Mouse (Mus musculus) activated CD4-positive, CD25-positive, alpha-beta regulatory T cell, adult 9 weeks (primary cell): ENCODE measurements around the gene Vkorc1. TPM values are rescaled to one million over a fixed set of nuclear protein-coding genes. Genes with fewer than 3 reads are reported as not detected.

ENCODE experiments used
- polyA plus RNA-seq: library from polyadenylated mRNA; unstranded; fragments of 100-300 nt; shearing (Covaris generic); gene quantifications from one replicate; pipeline ENCODE4 v1.2.1, GENCODE M21; 2017

Gene Vkorc1
- 54.2 TPM for polyA plus RNA-seq

GRCm38 (mm10) chr7:127895442-127895841, at the start of gene Vkorc1, which contains the start of gene Gm21974:
Gene Vkorc1, minus strand, starts transcription at chr7:127895617.
Gene Gm21974, minus strand, starts transcription at chr7:127895454.

GRCm38 (mm10) chr7:127929923-127930322, 34.5 kb upstream of the Vkorc1 start, which contains the start of gene Prss8:
Gene Prss8, minus strand, starts transcription at chr7:127930104.

GRCm38 (mm10) chr7:127912190-127912871, 16.9 kb upstream of the Vkorc1 start, which contains the start of gene Kat8:
Gene Kat8, plus strand, starts transcription at chr7:127912516.

GRCm38 (mm10) chr7:127903971-127904796, 8.8 kb upstream of the Vkorc1 start, which contains the start of gene Bckdk:
Gene Bckdk, plus strand, starts transcription at chr7:127904082.

GRCm38 (mm10) chr7:127890798-127891197, 4.6 kb downstream of the Vkorc1 start, which contains the start of gene Prss53:
Gene Prss53, minus strand, starts transcription at chr7:127890970.

GRCm38 (mm10) chr7:127876467-127877348, 18.7 kb downstream of the Vkorc1 start, which contains the start of gene Zfp668:
Gene Zfp668, minus strand, starts transcription at chr7:127876828.

GRCm38 (mm10) chr7:127876041-127876466, 19.4 kb downstream of the Vkorc1 start, which contains the start of gene Zfp646:
Gene Zfp646, plus strand, starts transcription at chr7:127876221.

Other genes with a start within 250 kb of the Vkorc1 start
- 20.6 TPM for gene Bcl7c, start 186.7 kb downstream of the Vkorc1 start, polyA plus RNA-seq
- gene Ctf1, start 182.9 kb downstream of the Vkorc1 start, polyA plus RNA-seq = not detected
- not detected for gene Ctf2, start 163.5 kb downstream of the Vkorc1 start, polyA plus RNA-seq
- 0.89 TPM for gene Fbxl19, start 151.1 kb downstream of the Vkorc1 start, polyA plus RNA-seq
- gene Orai3, start 125.8 kb downstream of the Vkorc1 start, polyA plus RNA-seq = 32.8 TPM
- gene Setd1a, start 118.9 kb downstream of the Vkorc1 start, polyA plus RNA-seq = 1.5 TPM
- gene Gm49388, start 110.0 kb downstream of the Vkorc1 start, polyA plus RNA-seq = not detected
- 4.9 TPM for gene Hsd3b7, start 95.0 kb downstream of the Vkorc1 start, polyA plus RNA-seq
- 168 TPM for gene Stx4a, start 71.3 kb downstream of the Vkorc1 start, polyA plus RNA-seq
- gene Stx1b, start 71.1 kb downstream of the Vkorc1 start, polyA plus RNA-seq = not detected
- gene Zfp646, start 19.4 kb downstream of the Vkorc1 start, polyA plus RNA-seq = 65.1 TPM
- 21.6 TPM for gene Zfp668, start 18.8 kb downstream of the Vkorc1 start, polyA plus RNA-seq
- gene Prss53, start 4.6 kb downstream of the Vkorc1 start, polyA plus RNA-seq = 0.81 TPM
- not detected for gene Gm21974, start 163 bp downstream of the Vkorc1 start, polyA plus RNA-seq
- 52.5 TPM for gene Bckdk, start 8.5 kb upstream of the Vkorc1 start, polyA plus RNA-seq
- 51.7 TPM for gene Kat8, start 16.9 kb upstream of the Vkorc1 start, polyA plus RNA-seq
- gene Prss8, start 34.5 kb upstream of the Vkorc1 start, polyA plus RNA-seq = not detected
- 5.0 TPM for gene Prss36, start 51.1 kb upstream of the Vkorc1 start, polyA plus RNA-seq
- gene Fus, start 71.8 kb upstream of the Vkorc1 start, polyA plus RNA-seq = 135 TPM
- gene Pycard, start 98.2 kb upstream of the Vkorc1 start, polyA plus RNA-seq = 339 TPM
- gene Trim72, start 108.3 kb upstream of the Vkorc1 start, polyA plus RNA-seq = not detected
- gene Itgam, start 167.0 kb upstream of the Vkorc1 start, polyA plus RNA-seq = 1.3 TPM
- not detected for gene Gm49368, start 167.1 kb upstream of the Vkorc1 start, polyA plus RNA-seq
- gene Itgax, start 233.9 kb upstream of the Vkorc1 start, polyA plus RNA-seq = 0.87 TPM